Mouse (Mus musculus) large intestine, adult 2 months (tissue): Measurements from ENCODE around the gene Ppcdc. TPM values are rescaled to one million over a fixed set of nuclear protein-coding genes. Genes with fewer than 3 reads are reported as not detected.

Source experiments
- DNase-seq: peaks from one replicate; pipeline ENCODE4 v3.0.0-alpha.2; 2012; ENCODE audit warnings: low read depth, low spot score
- WGBS: fragments of 180-500 bp; shearing (Covaris S2); methylation state at CpG from one replicate; pipeline ENCODE4 v1.1.7; 2018; 5-methylcytosine and 5-hydroxymethylcytosine counted together
- polyA plus RNA-seq: library from polyadenylated mRNA; depleted of rRNA; stranded (reverse); fragments of >200 nt; gene quantifications from 2 replicates; pipeline ENCODE4 v1.2.3, GENCODE M21; 2012; rRNA removed

The Ppcdc gene
- polyA plus RNA-seq, 1 experiment = 24.0 TPM

GRCm38 (mm10) chr9:57389131-57389530 lies 50.8 kb downstream of the Ppcdc start:
- WGBS = 7% methylated on average over 1 of the region's 1 CpGs
- no peak for DNase-seq

GRCm38 (mm10) chr9:57386926-57387325 lies 53.0 kb downstream of the Ppcdc start:
- no peak for DNase-seq
- 79% methylated on average over 4 of the region's 4 CpGs for WGBS

- WGBS = 57% methylated on average over 2 of the region's 2 CpGs
- no peak for DNase-seq
These were observed 55.3 kb downstream of the Ppcdc start for GRCm38 (mm10) chr9:57384621-57385020.

- 94% methylated on average over 3 of the region's 3 CpGs for WGBS
- DNase-seq = no peak
These were observed 78.9 kb downstream of the Ppcdc start for GRCm38 (mm10) chr9:57360999-57361398.

DNA sequence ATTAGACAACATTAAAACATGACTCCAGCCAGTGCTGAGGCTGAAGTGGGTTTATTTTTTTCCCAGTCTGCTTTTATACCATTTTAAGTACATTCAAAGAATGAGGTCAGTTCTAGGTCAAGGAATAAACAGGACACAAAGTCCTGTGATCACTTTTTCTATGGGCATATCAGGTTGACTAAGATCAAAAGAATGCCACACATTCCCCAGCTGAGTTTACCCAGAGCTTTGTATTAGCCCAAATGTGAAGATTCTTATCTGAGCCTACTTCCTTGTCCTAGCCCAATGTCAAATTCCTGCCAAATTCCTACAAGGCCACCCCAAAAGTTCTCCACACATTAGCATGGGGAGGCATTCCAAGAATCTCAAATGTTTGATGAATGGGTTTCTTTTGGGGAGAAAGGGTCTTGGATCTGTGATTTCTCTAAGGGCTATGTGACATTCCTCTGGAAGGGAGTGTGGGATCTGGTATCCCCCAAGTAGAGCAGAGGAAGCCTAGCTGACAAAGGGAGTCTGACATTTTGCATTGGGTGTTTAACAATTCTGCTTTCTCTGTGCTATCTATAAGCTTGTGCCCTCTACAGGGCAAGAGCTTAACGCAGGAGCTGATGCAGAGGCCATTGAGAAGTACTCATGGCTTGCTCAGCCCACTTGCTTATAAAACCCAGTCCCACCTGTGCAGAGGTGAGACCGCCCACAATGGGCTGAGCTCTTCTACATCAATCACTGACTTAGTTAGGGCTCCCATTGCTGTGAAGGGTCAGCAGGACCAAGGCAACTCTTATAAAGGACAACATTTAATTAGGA lies 85.3 kb downstream of the Ppcdc start:
- DNase-seq = no peak
- 65% methylated on average over 2 of the region's 2 CpGs for WGBS

DNA sequence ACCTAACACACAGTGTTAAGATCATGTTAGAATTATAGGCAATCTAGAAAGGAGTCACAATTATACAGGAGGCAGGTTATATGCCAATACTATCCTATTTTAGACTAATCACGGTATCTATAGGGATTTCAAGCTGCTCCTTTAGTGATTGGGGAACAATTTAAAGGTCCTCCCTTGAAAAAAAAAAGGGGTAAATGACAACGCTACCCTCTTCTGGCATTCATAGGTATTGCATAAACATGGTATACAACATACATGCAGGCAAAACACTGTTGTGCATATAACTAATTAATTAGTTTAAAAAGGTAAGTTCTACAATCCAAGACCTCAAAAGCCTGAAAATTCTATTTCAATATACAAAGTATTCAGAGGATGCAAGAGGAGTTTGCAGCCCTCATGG lies 88.6 kb downstream of the Ppcdc start:
- 75% methylated on average over 2 of the region's 2 CpGs for WGBS

GRCm38 (mm10) chr9:57345902-57346301 lies 94.0 kb downstream of the Ppcdc start:
- WGBS = 48% methylated on average over 1 of the region's 1 CpGs
- no peak for DNase-seq

More for the DNA sequence above, 88.6 kb downstream of the Ppcdc start:
- no peak for DNase-seq

GRCm38 (mm10) chr9:57343752-57344151 lies 96.2 kb downstream of the Ppcdc start:
- 80% methylated on average over 3 of the region's 3 CpGs for WGBS
- no peak for DNase-seq

DNA sequence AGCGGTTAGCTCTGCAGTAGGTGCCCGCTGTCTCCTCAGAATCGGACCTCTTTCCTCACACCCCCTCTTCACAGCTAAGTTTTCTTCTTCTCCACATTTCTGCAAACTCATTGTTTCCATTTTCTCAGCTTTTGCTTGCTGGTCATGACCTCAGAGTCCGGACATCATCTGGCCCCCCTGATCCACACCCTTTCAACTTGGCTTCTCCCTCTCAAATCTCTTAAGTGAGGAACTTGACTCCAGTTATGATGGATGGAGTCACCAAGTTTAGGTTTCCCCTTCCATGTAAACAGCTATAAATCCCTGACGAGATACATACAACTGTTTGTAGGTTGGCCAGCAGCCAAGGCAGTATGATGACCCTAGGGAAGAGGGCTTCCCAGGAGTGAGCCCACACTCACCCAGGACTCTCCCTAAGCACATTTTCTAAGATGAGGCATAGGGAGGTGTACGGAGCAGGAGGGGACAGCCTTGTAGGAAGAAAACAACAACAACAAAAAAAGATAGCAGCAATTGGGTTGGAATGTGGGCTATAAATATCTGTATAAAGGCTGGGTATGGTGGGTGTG lies 96.9 kb downstream of the Ppcdc start:
- DNase-seq = no peak
- 44% methylated on average over 6 of the region's 6 CpGs for WGBS

- 32% methylated on average over 3 of the region's 3 CpGs for WGBS
These were observed 97.7 kb downstream of the Ppcdc start for GRCm38 (mm10) chr9:57342186-57342585.

GRCm38 (mm10) chr9:57340361-57340760 lies 99.6 kb downstream of the Ppcdc start:
- DNase-seq = no peak
- 90% methylated on average over 5 of the region's 5 CpGs for WGBS

More at GRCm38 (mm10) chr9:57342186-57342585, 97.7 kb downstream of the Ppcdc start:
- DNase-seq = no peak

DNA sequence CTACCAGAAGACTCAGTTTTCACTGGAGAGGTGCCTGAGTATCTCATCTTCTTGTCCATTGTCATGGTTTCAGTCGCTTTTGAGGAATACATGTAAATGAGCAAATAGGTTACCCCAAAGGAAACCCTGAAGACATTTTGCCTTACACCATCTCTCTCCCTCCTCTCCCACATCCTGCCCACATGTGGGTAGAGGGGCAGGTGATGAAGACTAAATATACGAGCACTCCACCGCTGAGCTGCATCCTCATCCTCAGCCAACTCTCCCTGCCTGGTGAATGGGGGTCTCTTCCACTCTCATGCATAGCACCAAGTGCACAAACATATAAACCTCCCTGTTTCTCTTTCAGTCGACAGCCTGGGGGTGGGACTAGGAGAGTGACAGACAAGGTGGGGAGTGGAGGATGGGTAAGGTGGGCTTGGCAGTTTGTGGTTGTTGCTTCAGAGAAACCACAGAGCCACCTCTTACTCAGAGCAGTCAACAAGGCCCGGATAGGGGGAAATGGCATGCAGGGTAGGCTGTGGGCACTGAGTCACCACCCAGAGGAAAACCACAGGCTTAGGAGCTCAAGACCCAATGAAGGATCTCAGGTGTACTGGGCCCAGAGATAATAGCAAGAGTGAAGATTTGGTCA lies 100.2 kb downstream of the Ppcdc start:
- 75% methylated on average over 5 of the region's 5 CpGs for WGBS
- DNase-seq = no peak

GRCm38 (mm10) chr9:57338706-57339105 lies 101.2 kb downstream of the Ppcdc start:
- WGBS = 84% methylated on average over 1 of the region's 1 CpGs
- DNase-seq = no peak

Other genes starting within 250 kb of the Ppcdc start
- gene Trcg1, start 203.6 kb downstream of the Ppcdc start, polyA plus RNA-seq = not detected in 2 replicates
- 15.9 and 18.8 TPM in 2 replicates for gene 1700017B05Rik, start 177.5 kb downstream of the Ppcdc start, polyA plus RNA-seq
- 52.3 and 115 TPM in 2 replicates for gene Scamp5, start 27.9 kb upstream of the Ppcdc start, polyA plus RNA-seq
- 1.5 and 1.6 TPM in 2 replicates for gene Rpp25, start 63.9 kb upstream of the Ppcdc start, polyA plus RNA-seq
- gene Cox5a, start 81.2 kb upstream of the Ppcdc start, polyA plus RNA-seq = 594 and 647 TPM in 2 replicates
- gene Fam219b, start 97.4 kb upstream of the Ppcdc start, polyA plus RNA-seq = 3.0 and 4.0 TPM in 2 replicates
- 160 and 177 TPM in 2 replicates for gene Mpi, start 112.6 kb upstream of the Ppcdc start, polyA plus RNA-seq
- 218 and 247 TPM in 2 replicates for gene Scamp2, start 120.8 kb upstream of the Ppcdc start, polyA plus RNA-seq
- gene Ulk3, start 149.3 kb upstream of the Ppcdc start, polyA plus RNA-seq = 17.1 and 26.9 TPM in 2 replicates
- not detected in 2 replicates for gene Cplx3, start 166.2 kb upstream of the Ppcdc start, polyA plus RNA-seq
- 0.07 TPM in 1 of 2 replicates, not detected in the other for gene Lman1l, start 180.7 kb upstream of the Ppcdc start, polyA plus RNA-seq
- gene Csk, start 213.5 kb upstream of the Ppcdc start, polyA plus RNA-seq = 73.0 and 75.0 TPM in 2 replicates
- not detected in 2 replicates for gene Cyp1a2, start 243.6 kb upstream of the Ppcdc start, polyA plus RNA-seq
- gene Cyp1a1, start 247.8 kb upstream of the Ppcdc start, polyA plus RNA-seq = 0.04 and 0.37 TPM in 2 replicates